Mouse (Mus musculus) myocyte (in vitro differentiated cells): ENCODE measurements around the gene Rnf185.

Experiments used
- POLR2A ChIP-seq: IDR thresholded peaks from one replicate; pipeline ENCODE4 v1.6.1; 2011; ENCODE audit warnings: low read depth, mild to moderate bottlenecking, control low read depth, moderate library complexity; ENCODE audit not compliant: insufficient read length
- TCF12 ChIP-seq: IDR thresholded peaks from one replicate; pipeline ENCODE4 v1.6.1; 2011; ENCODE audit warnings: mild to moderate bottlenecking, control low read depth; ENCODE audit not compliant: poor library complexity, insufficient read depth, severe bottlenecking
- USF1 ChIP-seq: IDR thresholded peaks from one replicate; pipeline ENCODE4 v1.6.1; 2011; ENCODE audit warnings: low read depth, mild to moderate bottlenecking, control low read depth, moderate library complexity

- TF ChIP-seq USF1 (no peak), POLR2A (peak; percentile 15), TCF12 (no peak)
Measured at GRCm38 (mm10) chr11:3374293-3374645, 77.9 kb downstream of the Rnf185 start.
